Mouse (Mus musculus) embryonic facial prominence, embryonic 11.5 days (tissue): ENCODE measurements at regions not wholly inside any gene's neighbourhood (a gene's known extent, or its start where the extent isn't known, plus 50 kb on each side); places are given as distances from the start of the nearest gene placed in this dataset.

Source experiments
- ATAC-seq: fragments of 200-750 bp; cut with Nextera tagmentation; replicated peaks from 2 replicates; pipeline ENCODE4 v1.8.0; 2017; ENCODE audit warnings: low read depth; ENCODE audit not compliant: insufficient number of reproducible peaks, low FRiP score, low TSS enrichment
- DNase-seq: peaks from one replicate; pipeline ENCODE4 v3.0.0-alpha.2; 2015; ENCODE audit warnings: low spot score
- H3K27ac ChIP-seq: fragments of 300-500 bp; sonication (generic); replicated peaks from 2 replicates; pipeline ENCODE4 v1.5.1; 2014; ENCODE audit warnings: mild to moderate bottlenecking, low read depth, low read length, control low read depth
- H3K27me3 ChIP-seq: fragments of 300-500 bp; sonication (generic); 2 replicates; pipeline ENCODE4 v1.6.1; 2014; ENCODE audit warnings: mild to moderate bottlenecking, low read length, moderate library complexity, mixed read lengths; ENCODE audit not compliant: control insufficient read depth, insufficient read depth
- H3K36me3 ChIP-seq: fragments of 300-500 bp; sonication (generic); replicated peaks from 2 replicates; pipeline ENCODE4 v1.6.1; 2014; ENCODE audit warnings: low read depth, mild to moderate bottlenecking, low read length, moderate library complexity, mixed read lengths; ENCODE audit not compliant: control insufficient read depth, insufficient read depth
- H3K4me1 ChIP-seq: fragments of 300-500 bp; sonication (generic); 2 replicates; pipeline ENCODE4 v1.6.1; 2014; ENCODE audit warnings: low read length, mixed read lengths; ENCODE audit not compliant: control insufficient read depth, insufficient read depth
- H3K4me2 ChIP-seq: fragments of 300-500 bp; sonication (generic); 2 replicates; pipeline ENCODE4 v1.6.1; 2014; ENCODE audit warnings: low read depth, mild to moderate bottlenecking, control low read depth, low read length, moderate library complexity
- H3K4me3 ChIP-seq: fragments of 300-500 bp; sonication (generic); 2 replicates; pipeline ENCODE4 v1.5.1; 2014; ENCODE audit warnings: low read depth, low read length, control low read depth
- H3K9ac ChIP-seq: fragments of 300-500 bp; sonication (generic); replicated peaks from 2 replicates; pipeline ENCODE4 v1.6.1; 2014; ENCODE audit warnings: mild to moderate bottlenecking, control low read depth, low read length
- H3K9me3 ChIP-seq: fragments of 300-500 bp; sonication (generic); replicated peaks from 2 replicates; pipeline ENCODE4 v1.6.1; 2016; ENCODE audit warnings: mild to moderate bottlenecking, low read length, inconsistent platforms, mixed read lengths; ENCODE audit not compliant: control insufficient read depth
- WGBS: fragments of 180-500 bp; shearing (Covaris S2); extraction: QIAGEN DNeasy Blood & Tissue Kit; methylation state at CpG from one replicate; pipeline ENCODE4 v1.1.7; 2014; 5-methylcytosine and 5-hydroxymethylcytosine counted together

DNA sequence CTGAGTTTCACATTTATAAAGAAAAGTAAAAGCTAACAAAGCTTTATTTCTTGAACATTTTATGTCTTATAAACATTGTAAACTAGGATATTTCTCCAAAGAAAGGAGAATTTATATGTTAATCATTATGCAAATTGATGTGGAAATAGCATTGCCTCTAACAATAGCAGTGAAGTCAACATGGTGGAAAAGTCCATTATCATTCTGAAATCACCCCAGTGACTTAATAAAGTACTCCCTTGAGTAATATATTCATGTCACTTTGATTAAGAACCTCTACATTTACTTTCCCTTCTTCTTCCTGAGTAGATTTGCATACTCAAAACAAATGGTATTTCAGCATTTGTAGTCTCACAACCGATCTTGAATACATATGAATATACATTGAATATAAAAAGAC lies 676.7 kb upstream of the Edil3 start:
- H3K9me3 ChIP-seq = no peaks in the 10 kb centered on the region
- no peak overlapping the region for H3K27ac ChIP-seq
- H3K9ac ChIP-seq = no peak overlapping the region
- H3K4me1 ChIP-seq = no peaks in the 10 kb centered on the region
- WGBS = 84% methylated on average over 1 of the region's 1 CpGs
- no peak overlapping the region for H3K4me2 ChIP-seq
- DNase-seq = no peak
- H3K36me3 ChIP-seq = no peaks in the 10 kb centered on the region
- no peak for ATAC-seq
- no peaks in the 10 kb centered on the region for H3K27me3 ChIP-seq
- no peak overlapping the region for H3K4me3 ChIP-seq

DNA sequence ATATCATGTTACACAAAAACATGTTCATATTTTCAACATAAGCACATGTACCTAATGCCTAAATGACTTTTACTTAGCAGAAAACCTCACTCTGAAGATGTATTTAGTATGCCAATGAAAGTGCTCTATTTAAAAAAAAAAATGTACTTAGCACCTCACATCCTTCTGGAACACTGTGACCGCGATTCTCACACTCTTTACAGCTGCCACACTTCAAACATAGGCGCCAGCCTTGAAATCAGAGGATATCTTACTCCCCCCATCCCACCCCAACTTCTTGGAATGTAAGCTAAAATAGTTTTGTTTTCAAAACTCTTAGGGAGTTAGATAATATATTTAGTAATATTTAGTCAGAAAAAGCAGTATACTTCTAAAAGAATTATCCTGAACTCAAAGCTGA lies 634.7 kb upstream of the Edil3 start:
- H3K9me3 ChIP-seq = no peaks in the 10 kb centered on the region
- WGBS = 93% methylated on average over 3 of the region's 3 CpGs
- no peaks in the 10 kb centered on the region for H3K27me3 ChIP-seq
- no peak overlapping the region for H3K4me2 ChIP-seq
- no peaks in the 10 kb centered on the region for H3K4me1 ChIP-seq
- DNase-seq (no peak), ATAC-seq (no peak)
- H3K9ac ChIP-seq = no peak overlapping the region
- no peak overlapping the region for H3K27ac ChIP-seq
- H3K4me3 ChIP-seq = no peak overlapping the region
- no peaks in the 10 kb centered on the region for H3K36me3 ChIP-seq

DNA sequence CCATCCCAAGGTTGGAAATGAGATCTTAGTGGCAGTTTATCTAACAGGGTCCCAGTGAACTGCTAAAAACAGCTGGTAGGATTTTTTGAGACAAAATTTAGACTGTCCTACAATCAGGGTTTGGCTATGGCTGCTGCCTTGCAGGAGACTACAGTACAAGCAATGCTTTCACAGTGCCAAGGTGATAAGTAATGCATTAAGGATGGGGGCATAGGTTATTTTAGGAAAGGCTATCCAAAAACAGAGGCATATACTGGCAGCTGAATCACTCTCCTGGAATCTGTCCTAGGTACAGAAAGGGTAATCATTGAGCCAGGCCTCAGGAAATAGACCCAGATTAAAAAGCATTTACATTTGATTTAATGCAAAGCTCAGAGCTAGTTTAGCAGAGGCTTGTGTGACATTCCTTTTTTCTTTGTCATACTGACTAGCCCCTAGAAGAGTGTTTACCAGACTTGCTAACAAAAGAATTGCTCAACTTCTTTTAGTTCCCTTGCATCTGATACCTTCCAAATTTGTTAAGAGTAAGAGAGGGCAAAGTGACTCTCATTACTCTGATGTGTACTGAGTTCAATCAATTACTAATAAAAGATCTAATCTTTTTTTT lies 619.5 kb upstream of the Edil3 start:
- no peaks in the 10 kb centered on the region for H3K27me3 ChIP-seq
- no peak overlapping the region for H3K4me2 ChIP-seq
- no peak overlapping the region for H3K27ac ChIP-seq
- ATAC-seq (no peak), DNase-seq (no peak)
- H3K36me3 ChIP-seq = no peaks in the 10 kb centered on the region
- H3K9ac ChIP-seq = no peak overlapping the region
- no peaks in the 10 kb centered on the region for H3K9me3 ChIP-seq
- no peaks in the 10 kb centered on the region for H3K4me1 ChIP-seq
- H3K4me3 ChIP-seq = no peak overlapping the region

DNA sequence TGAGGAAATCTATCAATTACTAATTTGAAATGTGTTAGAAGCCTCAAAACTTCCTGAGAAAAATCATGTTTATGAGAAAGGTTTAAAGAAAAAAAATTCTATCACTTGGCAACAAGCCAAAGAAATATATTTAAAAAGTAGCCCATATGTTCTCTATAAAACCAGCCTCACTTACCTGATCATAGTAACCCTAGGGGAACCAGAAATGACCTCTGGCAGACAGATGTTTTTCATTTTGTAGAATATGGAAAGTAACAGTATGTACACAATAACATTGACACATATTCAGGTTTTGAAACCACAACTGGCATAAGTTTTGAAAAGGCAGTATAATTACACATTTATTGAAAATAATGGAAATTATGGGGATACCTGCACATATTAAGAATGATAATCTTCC lies 580.8 kb upstream of the Edil3 start:
- Histone ChIP-seq H3K27me3 (no peaks in the 10 kb centered on the region), H3K9me3 (no peaks in the 10 kb centered on the region), H3K4me3 (no peak overlapping the region), H3K4me2 (no peak overlapping the region), H3K9ac (no peak overlapping the region), H3K4me1 (no peaks in the 10 kb centered on the region), H3K27ac (no peak overlapping the region), H3K36me3 (no peaks in the 10 kb centered on the region)
- ATAC-seq (no peak), DNase-seq (peak; percentile 54)
